Mouse (Mus musculus) macrophage (primary cell): ENCODE results near the gene Agpat3. TPM values are rescaled to one million over a fixed set of nuclear protein-coding genes. Genes with fewer than 3 reads are reported as not detected.

ENCODE experiments used
- H3K27ac ChIP-seq: fragments of 350-480 bp; formaldehyde crosslinking; 2 replicates; pipeline ENCODE4 v1.9.0; 2021
- H3K36me3 ChIP-seq: fragments of 350-480 bp; formaldehyde crosslinking; 2 replicates; pipeline ENCODE4 v1.9.0; 2021; ENCODE audit errors: inconsistent target
- H3K4me3 ChIP-seq: fragments of 350-480 bp; formaldehyde crosslinking; 2 replicates; pipeline ENCODE4 v1.9.0; 2021; ENCODE audit errors: inconsistent target
- H3K79me2 ChIP-seq: fragments of 350-480 bp; formaldehyde crosslinking; 2 replicates; pipeline ENCODE4 v1.9.0; 2021; ENCODE audit errors: inconsistent target
- WGBS: methylation state at CpG from one replicate; pipeline ENCODE4 v1.1.7; 2026; ENCODE audit warnings: inconsistent platforms; ENCODE audit not compliant: missing documents; 5-methylcytosine and 5-hydroxymethylcytosine counted together
- polyA plus RNA-seq: library from polyadenylated mRNA; stranded (reverse); fragments of 250-400 nt; gene quantifications from 3 replicates; pipeline ENCODE4 v1.2.4, GENCODE M21; 2018; ENCODE audit warnings: inconsistent platforms

Agpat3 gene
- polyA plus RNA-seq, 1 experiment from 2014 or later, result 49.8 TPM

DNA sequence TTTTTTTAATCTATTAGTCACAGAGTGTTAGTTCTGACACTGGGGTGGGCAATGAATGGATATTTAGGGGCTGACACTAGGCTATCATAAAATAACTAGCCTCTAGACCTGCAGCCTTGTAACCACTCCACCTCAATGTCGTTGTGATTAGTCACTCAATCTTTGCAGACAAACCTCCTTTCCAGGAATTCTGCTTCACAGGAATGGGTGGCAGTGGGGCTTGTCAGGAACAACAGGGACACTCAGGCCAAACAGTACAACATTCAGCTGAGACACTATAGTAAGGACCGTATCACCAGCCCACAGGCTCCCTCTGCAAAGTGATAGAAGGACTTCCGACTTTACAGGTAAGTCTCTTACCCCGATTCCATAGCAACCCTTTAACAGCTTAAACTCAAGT is 105.6 kb downstream of the Agpat3 start:
- H3K36me3 ChIP-seq, result no peaks in the 10 kb centered on the region
- WGBS, result 92% methylated on average over 4 of the region's 4 CpGs
- H3K79me2 ChIP-seq, result peaks cover 24% of the 10 kb centered on the region
- H3K4me3 ChIP-seq, result no peak overlapping the region
- no peak overlapping the region for H3K27ac ChIP-seq

DNA sequence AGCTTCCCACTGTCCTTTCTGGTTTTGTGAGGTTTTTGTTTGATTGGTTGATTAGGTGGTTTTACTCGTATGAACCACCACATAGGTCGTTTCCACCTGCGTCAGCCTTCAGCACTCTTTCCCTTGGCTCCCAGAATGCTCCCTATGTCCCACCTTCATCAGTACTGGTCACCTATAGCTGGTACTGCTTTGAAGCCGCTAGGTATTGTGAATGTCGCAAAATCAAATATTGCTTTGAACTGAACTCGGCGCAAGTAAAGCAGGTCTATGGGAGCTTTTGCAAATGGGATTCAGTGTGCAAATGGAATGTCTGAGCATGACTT is 107.1 kb downstream of the Agpat3 start:
- 10% methylated on average over 7 of the region's 7 CpGs for WGBS
- peak overlapping the region; percentile 63 for H3K4me3 ChIP-seq
- peak overlapping the region; percentile 42 for H3K27ac ChIP-seq
- H3K36me3 ChIP-seq, result no peaks in the 10 kb centered on the region
- peaks cover 39% of the 10 kb centered on the region for H3K79me2 ChIP-seq

- H3K4me3 ChIP-seq, result peak within 1 kb of the TSS; percentile 63
- H3K36me3 ChIP-seq, result no peaks in the 10 kb centered on the region
- H3K27ac ChIP-seq, result peak within 1 kb of the TSS; percentile 42
- peaks cover 45% of the 10 kb centered on the region for H3K79me2 ChIP-seq
- WGBS, result under 1% methylated on average over 39 of the region's 74 CpGs
These were observed 107.7 kb downstream of the Agpat3 start, which contains the start of gene Trappc10 for GRCm38 (mm10) chr10:78244438-78245224. TSS of gene Trappc10 (minus strand) at chr10:78244641.

DNA sequence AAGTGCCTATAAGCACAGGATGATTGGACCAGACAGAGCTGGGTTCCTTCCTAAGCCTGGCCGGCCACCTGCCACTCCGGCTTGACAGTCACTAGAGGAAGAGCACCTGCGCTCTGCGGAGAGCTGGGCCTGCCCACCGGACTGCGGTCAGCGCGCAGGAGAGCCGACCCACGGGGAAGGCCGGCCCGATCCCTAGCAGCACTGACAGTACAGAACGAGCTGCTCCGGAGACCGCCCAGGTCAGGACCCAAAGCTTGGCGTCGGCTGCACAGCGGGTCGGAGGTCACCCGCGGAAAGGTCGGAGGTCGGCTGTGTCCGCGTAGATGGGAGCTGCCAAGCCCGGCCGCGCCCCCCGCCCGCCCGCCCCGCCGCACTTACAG is 108.2 kb downstream of the Agpat3 start:
- Histone ChIP-seq H3K79me2 (peaks cover 51% of the 10 kb centered on the region), H3K36me3 (no peaks in the 10 kb centered on the region), H3K4me3 (peak overlapping the region; percentile 51), H3K27ac (no peak overlapping the region)
- 0% methylated on average over 26 of the region's 33 CpGs for WGBS

DNA sequence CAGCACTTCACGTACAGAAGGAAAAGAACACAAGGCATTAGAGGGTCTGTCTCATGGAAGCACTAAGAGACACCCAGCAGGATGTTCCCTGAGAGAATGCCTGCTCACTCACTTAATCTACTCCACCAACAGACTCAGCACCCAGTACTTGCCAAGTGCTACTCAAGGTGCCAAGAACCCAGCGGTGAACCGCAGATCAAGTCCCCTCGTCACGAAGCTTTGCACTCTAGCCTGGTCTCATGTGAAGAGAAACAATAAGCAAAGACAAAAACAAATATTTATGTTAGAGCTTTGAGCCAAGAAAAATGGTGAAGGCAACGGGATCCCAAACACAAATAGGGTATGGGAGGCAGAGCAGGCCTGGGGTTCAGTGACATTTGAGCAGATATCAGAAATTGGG is 113.4 kb downstream of the Agpat3 start:
- Histone ChIP-seq H3K36me3 (no peaks in the 10 kb centered on the region), H3K4me3 (no peak overlapping the region), H3K79me2 (peaks cover 100% of the 10 kb centered on the region), H3K27ac (no peak overlapping the region)
- 95% methylated on average over 6 of the region's 6 CpGs for WGBS

- no peak overlapping the region for H3K27ac ChIP-seq
These were observed 114.0 kb downstream of the Agpat3 start for GRCm38 (mm10) chr10:78238297-78238696.

GRCm38 (mm10) chr10:78237809-78238208 is 114.5 kb downstream of the Agpat3 start:
- Histone ChIP-seq H3K79me2 (peaks cover 100% of the 10 kb centered on the region), H3K4me3 (no peak overlapping the region), H3K27ac (no peak overlapping the region), H3K36me3 (no peaks in the 10 kb centered on the region)
- WGBS, result 92% methylated on average over 6 of the region's 6 CpGs

More at GRCm38 (mm10) chr10:78238297-78238696, 114.0 kb downstream of the Agpat3 start:
- H3K79me2 ChIP-seq, result peaks cover 100% of the 10 kb centered on the region
- no peaks in the 10 kb centered on the region for H3K36me3 ChIP-seq
- 92% methylated on average over 5 of the region's 5 CpGs for WGBS
- no peak overlapping the region for H3K4me3 ChIP-seq

- 42% methylated on average over 8 of the region's 8 CpGs for WGBS
- Histone ChIP-seq H3K4me3 (no peak overlapping the region), H3K79me2 (peaks cover 100% of the 10 kb centered on the region), H3K27ac (no peak overlapping the region), H3K36me3 (no peaks in the 10 kb centered on the region)
These were observed 115.2 kb downstream of the Agpat3 start for GRCm38 (mm10) chr10:78236885-78237629.

- Histone ChIP-seq H3K36me3 (peaks cover 21% of the 10 kb centered on the region; the same call in 1 of the 2 replicates), H3K79me2 (peaks cover 89% of the 10 kb centered on the region), H3K4me3 (no peak overlapping the region), H3K27ac (no peak overlapping the region)
- WGBS, result 73% methylated on average over 6 of the region's 6 CpGs
These were observed 118.5 kb downstream of the Agpat3 start for GRCm38 (mm10) chr10:78233756-78234155.

DNA sequence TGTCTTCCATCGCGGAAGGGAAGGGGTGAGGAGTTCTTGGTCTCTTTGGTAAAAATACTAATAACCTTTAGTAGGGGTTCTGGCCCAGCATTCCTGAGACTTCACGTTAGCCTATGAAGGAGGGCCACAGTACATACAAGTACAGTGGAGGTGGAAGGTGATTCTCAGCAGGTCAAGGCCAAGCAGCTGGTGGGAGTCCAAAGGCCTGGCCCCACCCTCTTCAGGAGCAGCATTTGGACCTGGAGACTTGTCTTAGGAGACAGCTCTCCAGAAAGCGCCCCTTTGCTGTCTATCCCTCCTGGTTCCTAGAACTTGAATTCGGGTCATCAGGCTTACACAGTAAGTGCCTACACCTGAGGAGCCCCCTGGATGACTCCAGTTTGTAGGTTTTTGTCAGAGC is 119.1 kb downstream of the Agpat3 start:
- peaks cover 21% of the 10 kb centered on the region; the same call in 1 of the 2 replicates for H3K36me3 ChIP-seq
- WGBS, result 90% methylated on average over 5 of the region's 5 CpGs
- no peak overlapping the region for H3K27ac ChIP-seq
- H3K79me2 ChIP-seq, result peaks cover 83% of the 10 kb centered on the region
- H3K4me3 ChIP-seq, result no peak overlapping the region

GRCm38 (mm10) chr10:78232301-78232980 is 119.8 kb downstream of the Agpat3 start:
- no peak overlapping the region for H3K4me3 ChIP-seq
- 81% methylated on average over 4 of the region's 4 CpGs for WGBS

GRCm38 (mm10) chr10:78228560-78228928 is 123.7 kb downstream of the Agpat3 start:
- 78% methylated on average over 5 of the region's 5 CpGs for WGBS

More at GRCm38 (mm10) chr10:78232301-78232980, 119.8 kb downstream of the Agpat3 start:
- H3K79me2 ChIP-seq, result peaks cover 75% of the 10 kb centered on the region
- H3K36me3 ChIP-seq, result peaks cover 21% of the 10 kb centered on the region; the same call in 1 of the 2 replicates
- no peak overlapping the region for H3K27ac ChIP-seq

DNA sequence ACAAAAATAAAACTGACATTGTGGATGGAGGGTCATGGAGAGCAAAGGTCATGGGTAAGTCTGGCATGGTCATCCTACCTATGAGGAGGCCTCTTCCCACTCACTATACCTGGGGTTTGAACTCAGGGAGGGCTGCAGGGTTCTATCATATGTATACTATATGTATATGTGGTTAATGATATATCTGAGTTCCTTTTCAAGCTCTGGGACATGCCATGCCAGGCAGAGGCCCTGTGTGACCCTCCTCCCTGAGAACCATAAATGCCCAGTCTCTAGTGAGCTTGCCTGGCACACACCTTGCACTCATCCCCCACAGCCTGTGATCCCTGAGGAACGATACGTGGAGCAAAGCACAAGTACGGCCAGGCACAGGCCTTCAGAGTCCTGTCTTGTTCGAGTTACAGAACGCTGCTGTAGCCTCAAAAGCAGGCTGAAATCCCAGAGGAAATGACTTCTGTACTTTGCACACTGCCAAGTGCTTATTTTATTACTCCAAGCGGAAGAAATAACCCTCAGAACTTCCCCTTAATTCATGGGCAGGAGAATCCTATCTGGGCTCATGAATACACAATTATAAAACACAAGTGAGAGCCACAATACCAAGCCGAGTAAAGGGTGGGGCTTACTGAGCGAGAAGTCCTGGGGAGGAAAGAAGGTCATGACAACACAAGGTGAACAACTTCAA is 124.3 kb downstream of the Agpat3 start:
- Histone ChIP-seq H3K36me3 (peaks cover 21% of the 10 kb centered on the region; the same call in 1 of the 2 replicates), H3K4me3 (no peak overlapping the region), H3K79me2 (peaks cover 71% of the 10 kb centered on the region), H3K27ac (peak overlapping the region; percentile 46)
- 22% methylated on average over 8 of the region's 8 CpGs for WGBS

More at GRCm38 (mm10) chr10:78228560-78228928, 123.7 kb downstream of the Agpat3 start:
- Histone ChIP-seq H3K27ac (peak overlapping the region; percentile 22; the same call in 1 of the 2 replicates), H3K36me3 (peaks cover 21% of the 10 kb centered on the region; the same call in 1 of the 2 replicates), H3K79me2 (peaks cover 73% of the 10 kb centered on the region), H3K4me3 (no peak overlapping the region)

DNA sequence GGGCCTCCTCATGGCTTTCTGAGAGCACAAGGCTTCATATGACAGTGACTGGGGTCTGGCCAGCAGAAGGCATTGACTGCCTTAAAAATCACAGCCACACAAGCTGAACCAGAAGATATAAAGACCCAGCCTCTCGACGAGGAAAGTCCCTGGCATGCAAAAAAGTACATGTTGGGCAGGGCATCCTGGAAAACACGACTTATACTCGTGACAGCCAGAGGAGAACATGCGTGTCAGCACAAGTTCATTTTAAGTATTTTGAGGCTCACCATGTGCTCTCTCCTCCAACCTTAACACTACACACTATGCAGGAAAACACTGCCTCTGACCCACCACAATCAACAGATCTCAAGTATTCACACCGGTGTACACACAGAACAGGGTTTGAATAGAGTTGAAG is 128.2 kb downstream of the Agpat3 start:
- Histone ChIP-seq H3K79me2 (peaks cover 42% of the 10 kb centered on the region; the same call in 1 of the 2 replicates), H3K36me3 (peaks cover 35% of the 10 kb centered on the region), H3K4me3 (no peak overlapping the region), H3K27ac (no peak overlapping the region)
- WGBS, result 98% methylated on average over 6 of the region's 6 CpGs
